Mouse (Mus musculus) ZHBTc4 (cell line): ENCODE measurements at regions not wholly inside any gene's neighbourhood (a gene's known extent, or its start where the extent isn't known, plus 50 kb on each side); places are given as distances from the start of the nearest gene placed in this dataset.

Experiments used
- DNase-seq: peaks from one replicate; pipeline ENCODE4 v3.0.0-alpha.2; 2011; ENCODE audit warnings: low read depth, low spot score

DNA sequence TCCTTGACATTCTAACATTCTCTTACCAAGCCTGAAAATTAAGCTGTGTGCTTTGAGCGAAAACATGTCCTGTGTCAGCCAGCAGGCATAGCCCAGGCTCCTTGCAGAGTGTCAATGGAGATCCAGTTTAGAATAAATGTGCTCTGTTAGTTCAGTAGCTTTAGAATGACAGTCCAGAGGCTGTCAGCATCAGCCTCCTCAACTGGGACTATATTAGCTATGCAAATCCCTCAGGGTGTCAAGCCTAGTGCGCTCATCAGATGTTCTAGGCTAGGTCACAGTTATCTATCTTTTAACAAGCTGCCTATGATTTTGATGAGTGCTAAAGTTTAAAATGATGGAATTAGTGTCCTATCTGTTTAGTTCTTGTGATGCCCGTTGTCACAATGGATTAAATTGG, 281.7 kb upstream of the Btbd3 start:
- no peak for DNase-seq

GRCm38 (mm10) chr2:137969156-137969555, 287.2 kb upstream of the Btbd3 start:
- no peak for DNase-seq

DNA sequence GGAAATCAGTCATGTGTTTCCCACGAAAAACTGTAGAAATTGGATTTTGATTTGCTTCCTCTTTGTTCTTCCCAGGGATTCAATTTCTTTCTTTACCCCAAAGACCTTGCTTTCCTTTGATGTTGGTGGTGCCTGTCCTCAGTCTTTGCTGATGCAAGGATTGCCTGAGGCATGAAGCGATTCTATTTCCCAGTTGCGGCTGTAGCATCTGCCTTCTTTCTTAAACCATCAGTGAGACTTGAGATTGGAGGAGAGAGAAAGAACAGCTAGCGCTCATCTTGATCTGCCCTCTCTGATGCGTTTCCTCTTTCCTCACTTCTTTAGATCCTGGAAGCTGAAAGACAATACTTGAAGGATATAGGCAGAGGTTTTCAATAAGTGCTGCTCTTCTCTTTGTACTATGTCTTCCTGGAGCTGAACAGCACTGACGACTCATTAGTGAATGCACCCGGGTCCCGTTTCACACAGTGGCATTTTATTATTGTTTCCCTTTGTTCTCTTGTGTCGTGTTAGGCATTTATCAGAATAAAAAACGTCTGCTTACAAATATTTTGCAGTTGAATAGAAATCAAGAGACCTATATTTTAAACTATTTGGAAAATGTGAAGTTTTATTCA, 289.8 kb upstream of the Btbd3 start:
- DNase-seq, result peak; percentile 4

- DNase-seq, result no peak
These were observed 301.5 kb upstream of the Btbd3 start for GRCm38 (mm10) chr2:137954830-137955229.

DNA sequence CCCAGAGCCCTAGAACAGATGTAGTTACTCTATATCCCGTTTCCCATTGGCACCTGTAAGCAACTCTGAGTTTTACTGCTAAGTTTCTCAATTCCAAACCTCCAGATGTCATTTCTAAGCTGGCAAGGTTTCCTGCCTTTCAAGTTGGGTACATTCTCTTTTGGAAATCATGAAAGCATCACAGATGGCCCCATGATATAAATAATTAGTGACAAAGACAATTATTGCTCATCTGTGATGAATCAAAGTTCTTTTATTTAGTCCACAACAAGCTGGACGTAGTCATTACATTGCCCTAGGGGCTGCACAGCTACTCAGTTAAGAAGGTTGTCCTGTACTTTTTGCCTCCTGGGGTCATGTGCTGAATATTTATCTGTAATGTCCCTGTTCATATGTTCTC, 303.2 kb upstream of the Btbd3 start:
- DNase-seq, result no peak

DNA sequence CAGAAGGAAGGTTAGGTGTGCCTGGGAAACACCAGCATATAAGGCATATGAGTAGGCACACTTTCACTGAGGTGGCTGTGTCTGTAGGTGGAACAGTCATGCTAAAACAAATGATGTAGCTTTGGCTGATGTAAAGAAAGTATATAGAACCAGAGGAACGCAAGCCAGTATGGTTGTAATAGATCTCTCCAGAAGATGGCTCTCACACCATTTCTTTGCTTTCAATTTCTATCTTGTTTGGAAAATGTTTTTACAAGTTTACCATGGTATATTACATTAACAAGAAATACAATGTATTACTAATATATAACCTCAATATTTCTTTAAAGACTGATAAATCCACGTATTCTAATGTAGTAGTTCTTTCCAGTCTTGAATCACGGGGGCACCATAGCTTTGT, 304.4 kb upstream of the Btbd3 start:
- DNase-seq, result no peak

- DNase-seq, result no peak
These were observed 305.4 kb upstream of the Btbd3 start for GRCm38 (mm10) chr2:137950931-137951330.

DNA sequence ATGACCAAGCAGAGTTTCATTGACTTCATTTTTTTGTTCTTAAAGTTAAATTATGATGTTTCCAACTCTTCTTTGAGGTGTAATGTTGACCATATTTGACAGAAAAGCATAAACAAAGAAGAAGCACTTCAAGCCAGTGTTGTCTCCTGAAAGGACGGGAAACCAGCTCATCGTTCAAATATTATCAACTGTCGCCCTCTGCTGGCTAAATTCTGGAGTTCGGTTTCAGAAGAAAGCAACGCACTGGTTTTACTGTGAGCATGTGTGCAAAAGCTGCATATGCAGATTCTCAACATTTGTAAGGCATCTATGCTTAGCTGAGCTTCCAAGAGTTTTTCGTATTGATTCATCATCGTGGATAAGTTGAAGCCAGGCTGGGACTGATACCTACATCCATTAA, 313.6 kb upstream of the Btbd3 start:
- DNase-seq, result peak; percentile 76

DNA sequence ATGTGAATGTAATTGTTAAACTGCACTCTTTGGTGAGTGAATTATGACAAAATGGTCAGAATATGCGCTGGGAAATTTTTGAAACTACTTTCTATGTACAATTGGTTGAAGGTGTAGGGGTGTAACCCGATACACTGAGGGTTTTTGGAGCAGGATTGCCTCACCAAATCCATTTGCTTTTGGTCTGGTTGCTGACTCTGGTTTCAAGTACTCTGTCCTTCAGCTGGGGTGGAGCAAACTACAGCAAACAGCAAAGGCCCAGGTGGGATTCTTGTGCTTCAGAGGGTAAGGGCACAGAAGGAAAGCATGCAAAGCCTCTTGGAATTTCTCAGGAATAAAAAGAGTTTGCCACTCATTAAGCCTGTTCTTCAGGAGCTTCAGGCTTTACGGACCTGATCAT, 316.8 kb upstream of the Btbd3 start:
- no peak for DNase-seq

- DNase-seq, result peak; percentile 8
These were observed 317.4 kb upstream of the Btbd3 start for GRCm38 (mm10) chr2:137938831-137939480.

GRCm38 (mm10) chr2:137936613-137937012, 319.8 kb upstream of the Btbd3 start:
- DNase-seq, result no peak

DNA sequence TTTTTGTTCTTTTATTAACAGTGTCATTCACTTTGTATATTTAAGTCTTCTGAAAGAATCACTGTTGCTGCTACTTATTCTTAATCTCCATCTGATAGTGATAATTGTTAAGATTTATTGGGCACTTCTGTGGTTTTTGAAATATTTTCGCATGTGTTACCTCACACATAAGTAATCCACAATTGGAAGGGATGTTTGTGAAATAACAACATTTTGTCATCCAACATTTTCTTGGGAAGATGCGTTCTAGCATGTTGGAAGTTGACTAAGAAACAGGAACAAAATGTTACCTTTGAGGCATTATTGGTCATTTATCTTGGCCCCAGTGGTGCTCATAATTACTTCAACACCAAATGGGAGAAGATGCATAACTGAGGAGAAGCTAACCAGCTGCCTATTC, 323.4 kb upstream of the Btbd3 start:
- DNase-seq, result no peak

GRCm38 (mm10) chr2:137932488-137932887, 323.9 kb upstream of the Btbd3 start:
- no peak for DNase-seq

- DNase-seq, result no peak
These were observed 330.9 kb upstream of the Btbd3 start for GRCm38 (mm10) chr2:137925488-137925887.

- no peak for DNase-seq
These were observed 331.8 kb upstream of the Btbd3 start for GRCm38 (mm10) chr2:137924576-137924975.

GRCm38 (mm10) chr2:137898425-137898824, 357.9 kb upstream of the Btbd3 start:
- no peak for DNase-seq

GRCm38 (mm10) chr2:137880211-137881031, 375.9 kb upstream of the Btbd3 start:
- no peak for DNase-seq

DNA sequence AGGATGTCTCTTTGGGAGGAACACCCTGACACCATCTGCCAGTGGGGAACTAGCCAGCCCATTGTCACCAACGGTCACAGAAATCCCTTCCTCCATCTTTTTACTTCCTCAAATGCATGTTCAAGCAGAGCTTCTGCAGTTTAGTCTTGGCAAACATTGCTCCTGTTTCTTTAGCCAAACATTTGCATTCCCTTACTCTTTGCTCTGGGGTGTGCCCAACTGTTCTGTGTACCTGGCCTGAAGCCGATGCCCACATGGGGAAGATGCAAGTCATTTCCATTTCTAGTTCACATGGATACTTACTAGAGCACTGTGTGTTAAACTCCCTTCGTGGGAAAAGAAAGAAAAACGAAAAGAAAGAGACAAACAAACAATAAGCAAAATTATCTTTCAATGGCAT, 386.7 kb upstream of the Btbd3 start:
- no peak for DNase-seq

- DNase-seq, result no peak
These were observed 401.9 kb upstream of the Btbd3 start for GRCm38 (mm10) chr2:137854494-137854893.

- no peak for DNase-seq
These were observed 402.7 kb upstream of the Btbd3 start for GRCm38 (mm10) chr2:137853399-137854259.

- no peak for DNase-seq
These were observed 408.5 kb upstream of the Btbd3 start for GRCm38 (mm10) chr2:137847901-137848300.
